Mouse (Mus musculus): ENCODE results near the gene Itga9.

Itga9 gene

DNA sequence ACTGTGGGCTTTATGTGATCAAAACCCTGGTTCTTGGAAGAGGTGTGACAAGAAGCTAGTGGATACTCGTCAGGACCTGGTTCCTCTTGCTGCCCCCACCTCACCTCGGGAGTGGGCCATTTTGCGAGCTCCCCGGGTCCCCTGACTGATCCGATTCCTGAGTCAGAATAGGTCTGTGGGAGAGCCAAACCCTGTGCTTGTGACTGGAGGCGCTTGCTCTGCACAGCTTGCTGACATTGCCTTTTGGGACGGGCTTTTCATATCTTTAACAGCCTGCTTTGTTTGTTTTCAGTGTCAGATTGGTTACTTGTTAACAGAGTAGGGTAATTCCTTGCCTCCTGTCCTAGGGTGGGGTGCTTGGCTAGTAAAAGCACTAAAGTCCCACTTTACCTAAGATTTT, 322.2 kb downstream of the Itga9 start:
- no peak for DNase-seq

- no peak for DNase-seq
Observed at GRCm38 (mm10) chr9:118930611-118931010, 324.1 kb downstream of the Itga9 start.

GRCm38 (mm10) chr9:118933800-118934199, 327.3 kb downstream of the Itga9 start:
- no peak for DNase-seq

DNA sequence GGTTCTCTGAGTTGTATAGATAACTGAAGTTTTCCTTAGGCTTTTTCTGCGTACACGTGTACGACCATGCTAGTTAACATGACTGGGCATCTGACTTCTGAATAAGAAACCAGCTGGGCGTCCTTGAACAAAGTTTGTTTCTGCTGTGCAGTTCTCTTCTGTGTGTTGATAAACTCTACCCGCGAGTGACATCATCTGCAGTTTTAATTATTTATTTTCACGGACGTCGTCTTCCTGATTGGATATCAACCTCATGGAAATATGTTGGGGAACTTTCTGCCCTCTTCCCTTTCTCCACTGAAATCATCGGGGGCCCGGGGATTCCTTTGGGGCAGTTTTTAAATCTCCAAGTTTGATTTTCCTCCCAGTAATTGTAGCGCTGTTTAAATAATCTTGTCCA, 327.8 kb downstream of the Itga9 start:
- DNase-seq = no peak

DNA sequence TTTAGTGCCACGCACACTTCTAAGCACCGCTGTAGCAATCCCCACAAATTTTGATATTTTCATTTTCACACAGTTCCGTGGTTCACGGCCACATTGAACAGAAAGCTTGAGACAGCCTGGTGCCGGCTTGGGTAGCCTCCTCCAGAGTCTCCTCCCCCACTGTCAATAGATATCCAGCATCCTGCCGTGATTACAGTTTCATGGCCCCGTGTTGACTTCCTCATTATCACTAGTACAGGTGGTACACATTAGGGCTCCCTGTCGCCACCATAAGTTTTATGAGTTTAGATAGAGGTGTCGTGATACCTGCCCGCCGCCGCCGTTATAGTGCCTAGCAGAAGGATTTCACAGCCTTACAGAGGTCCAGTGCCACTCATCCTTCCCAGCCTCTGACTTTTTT, 328.6 kb downstream of the Itga9 start:
- DNase-seq = no peak

DNA sequence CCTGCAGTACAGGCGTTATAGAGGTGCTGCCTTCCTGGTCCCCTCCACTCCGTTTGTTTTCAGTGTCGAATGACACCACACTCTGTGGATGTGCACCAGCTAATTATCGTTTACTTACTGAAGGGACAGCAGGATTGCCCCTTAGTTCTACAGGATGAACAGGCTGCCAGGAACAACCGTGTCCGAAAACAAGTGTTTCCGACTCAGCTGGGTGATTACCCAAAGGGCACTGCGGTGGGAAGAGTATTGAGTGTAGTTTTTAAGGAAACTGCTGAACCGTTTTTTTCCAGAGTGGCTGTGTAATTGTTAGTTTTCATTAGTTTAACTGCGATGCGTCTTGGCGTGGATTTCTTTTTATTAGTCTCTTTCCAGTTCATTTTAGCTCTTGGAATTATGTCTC, 329.6 kb downstream of the Itga9 start:
- no peak for DNase-seq

- no peak for DNase-seq
Observed at GRCm38 (mm10) chr9:118937515-118937914, 331.0 kb downstream of the Itga9 start.

- no peak for DNase-seq
Observed at GRCm38 (mm10) chr9:118939410-118939809, 332.9 kb downstream of the Itga9 start.

GRCm38 (mm10) chr9:118939831-118940230, 333.3 kb downstream of the Itga9 start:
- no peak for DNase-seq

GRCm38 (mm10) chr9:118940591-118941207, 334.2 kb downstream of the Itga9 start:
- no peak for DNase-seq

DNA sequence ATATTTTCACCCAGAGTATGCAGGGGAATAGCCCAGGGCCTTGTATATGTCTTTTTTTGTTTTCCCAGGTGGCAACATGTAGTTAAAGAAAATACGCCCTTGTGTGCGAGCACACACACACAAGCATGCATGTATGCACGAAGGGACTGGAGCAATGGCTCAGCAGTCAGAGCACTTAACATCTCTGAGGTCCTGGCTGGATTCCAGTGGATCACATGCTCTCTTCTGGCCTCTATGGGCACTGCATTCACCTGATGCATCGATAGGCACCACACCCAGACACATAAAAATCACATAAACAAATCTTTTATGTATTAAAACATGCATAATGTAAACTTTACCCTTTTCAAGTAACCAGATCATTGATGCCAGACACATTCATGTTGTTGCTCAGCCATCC, 335.5 kb downstream of the Itga9 start:
- no peak for DNase-seq

DNA sequence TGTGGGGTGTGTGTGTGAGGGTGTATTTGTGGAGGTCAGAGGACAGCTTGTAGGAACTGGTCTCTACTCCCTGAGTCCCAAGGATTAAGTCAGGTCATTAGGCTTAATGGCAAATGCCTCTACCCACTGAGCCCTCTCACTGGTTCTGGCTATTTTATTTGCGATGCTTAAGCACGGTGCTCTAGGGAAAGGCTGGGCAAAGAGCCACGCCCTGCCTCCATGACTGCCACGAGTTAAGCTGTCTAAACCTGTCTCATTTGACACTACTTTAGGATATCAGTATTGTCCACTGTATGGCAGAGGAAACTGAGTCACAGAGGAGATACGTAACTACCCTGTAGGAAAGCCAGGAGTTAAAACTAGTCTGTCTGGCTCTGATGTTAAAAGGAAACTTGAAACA, 337.5 kb downstream of the Itga9 start:
- no peak for DNase-seq

GRCm38 (mm10) chr9:118944388-118944787, 337.9 kb downstream of the Itga9 start:
- no peak for DNase-seq

- DNase-seq = no peak
Observed at GRCm38 (mm10) chr9:118948486-118948885, 342.0 kb downstream of the Itga9 start.

GRCm38 (mm10) chr9:118949124-118949523, 342.6 kb downstream of the Itga9 start:
- DNase-seq = no peak

DNA sequence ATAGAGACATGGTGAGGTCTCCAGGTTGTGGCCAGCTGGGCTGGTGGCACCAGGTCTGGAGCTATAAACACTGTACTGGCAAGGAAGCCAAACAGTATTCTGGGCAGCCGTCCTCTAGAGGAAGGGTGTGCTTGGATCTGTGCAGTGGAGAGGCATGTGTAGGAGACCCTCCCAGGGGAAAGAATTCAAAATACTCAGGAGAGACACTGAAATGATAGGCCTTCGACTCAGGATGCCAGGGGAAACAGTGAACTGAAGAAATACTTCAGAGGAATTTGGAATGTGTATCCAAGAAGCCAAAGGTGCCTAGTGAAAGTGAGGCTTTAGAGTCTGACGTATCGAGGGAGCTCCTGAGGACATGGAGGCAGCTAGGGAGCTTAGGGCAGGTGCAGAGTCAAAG, 343.2 kb downstream of the Itga9 start:
- DNase-seq = no peak

DNA sequence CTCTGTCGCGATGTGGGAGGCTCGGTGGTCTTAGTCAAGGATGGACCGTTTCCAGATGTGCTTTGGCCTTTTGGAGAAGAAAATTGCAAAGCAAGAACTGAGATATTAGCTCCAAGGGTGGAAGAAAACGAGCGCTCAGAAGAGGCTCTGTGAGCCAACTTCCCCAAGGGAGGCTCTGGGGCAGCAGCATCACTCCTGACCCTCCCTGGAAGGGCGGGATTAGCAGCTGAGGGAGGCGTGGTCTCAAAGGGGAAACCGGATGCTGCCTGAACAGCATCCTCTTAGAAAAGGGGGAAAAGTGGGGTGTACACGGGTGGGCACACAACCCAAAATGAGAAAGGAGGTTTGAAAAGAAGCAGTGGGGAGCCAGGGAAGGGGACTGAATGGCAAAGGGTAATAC, 343.6 kb downstream of the Itga9 start:
- DNase-seq = no peak

Measured in right cerebral cortex, postnatal 4 days (tissue).